Mouse (Mus musculus) cerebellum, adult 9-11 months (tissue): Measurements from ENCODE around the gene Rnaset2a.
"Not testable (repeated sequence)": the region's sequence is repeated elsewhere in the genome, so short reads cannot be mapped to it uniquely, and the experiment has no call there.

Experiments used
- DNase-seq: peaks from one replicate; pipeline ENCODE4 v3.0.0; 2022

The Rnaset2a gene

DNA sequence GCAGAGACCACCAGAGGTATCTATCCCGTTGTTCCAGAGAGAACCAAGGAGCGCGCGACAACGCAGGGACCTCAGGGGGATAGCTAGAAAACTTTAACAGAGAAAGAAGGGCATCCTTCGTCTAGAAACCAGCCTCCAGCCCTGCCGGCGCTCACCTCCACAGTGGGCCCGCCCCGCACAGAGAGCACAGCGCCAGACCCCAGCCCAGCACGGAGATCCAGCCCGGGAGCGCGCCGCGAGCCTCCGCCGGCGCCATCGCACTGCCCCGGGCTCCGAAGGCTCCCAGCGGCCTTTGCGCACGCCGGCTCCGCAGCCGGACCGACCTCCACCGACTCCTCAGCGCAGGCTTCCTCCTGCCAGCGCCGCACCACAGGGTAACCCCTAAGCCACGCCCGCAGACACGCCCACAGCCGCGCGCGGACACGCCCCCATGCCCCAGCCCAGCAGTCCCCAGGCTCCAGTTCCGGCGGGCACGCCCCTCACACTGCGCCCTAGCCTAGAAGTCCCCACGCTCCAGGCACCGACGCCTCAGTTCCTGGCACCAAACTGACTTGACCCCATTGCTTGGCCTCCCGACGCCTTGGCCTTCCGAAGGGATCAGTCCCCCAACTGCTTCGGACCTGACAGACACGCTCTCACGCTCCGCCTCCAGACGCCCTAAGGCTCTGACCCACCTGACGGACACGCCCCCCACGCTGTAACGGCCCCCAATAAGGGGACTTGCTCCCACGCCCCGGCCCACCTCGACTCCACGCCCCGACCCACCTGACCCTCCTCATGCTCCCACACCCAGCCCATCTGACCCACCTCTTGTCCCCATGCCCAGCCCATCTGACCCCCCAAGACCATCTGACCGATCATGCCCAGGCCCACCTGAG, at the start of gene Rnaset2a, which contains the start of gene Gm49673:
Gene Rnaset2a (minus strand): TSS at position 659 of the 878 bp plus-strand sequence.
Gene Gm49673 (minus strand): TSS at position 350 of the 878 bp plus-strand sequence.
- DNase-seq = peak; percentile 55

DNA sequence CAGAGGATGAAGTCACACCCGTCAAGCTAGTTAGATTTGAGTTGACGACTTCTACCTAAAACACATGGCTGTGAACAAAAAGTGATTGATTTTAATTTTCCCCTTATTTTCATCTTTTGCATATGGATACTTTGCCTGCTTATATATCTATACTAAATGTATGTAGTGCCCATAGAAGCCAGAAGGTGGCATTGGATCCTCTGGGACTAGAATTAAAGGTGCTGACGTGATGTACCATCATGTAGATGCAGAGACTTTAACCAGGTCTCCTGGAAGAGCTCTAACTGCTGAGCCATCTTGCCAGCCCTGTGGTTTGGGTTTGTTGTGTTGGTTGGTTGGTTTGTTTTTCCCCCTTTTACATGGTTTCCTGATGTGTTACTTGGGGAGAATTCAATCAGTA, 49.8 kb upstream of the Rnaset2a start:
- no peak for DNase-seq

DNA sequence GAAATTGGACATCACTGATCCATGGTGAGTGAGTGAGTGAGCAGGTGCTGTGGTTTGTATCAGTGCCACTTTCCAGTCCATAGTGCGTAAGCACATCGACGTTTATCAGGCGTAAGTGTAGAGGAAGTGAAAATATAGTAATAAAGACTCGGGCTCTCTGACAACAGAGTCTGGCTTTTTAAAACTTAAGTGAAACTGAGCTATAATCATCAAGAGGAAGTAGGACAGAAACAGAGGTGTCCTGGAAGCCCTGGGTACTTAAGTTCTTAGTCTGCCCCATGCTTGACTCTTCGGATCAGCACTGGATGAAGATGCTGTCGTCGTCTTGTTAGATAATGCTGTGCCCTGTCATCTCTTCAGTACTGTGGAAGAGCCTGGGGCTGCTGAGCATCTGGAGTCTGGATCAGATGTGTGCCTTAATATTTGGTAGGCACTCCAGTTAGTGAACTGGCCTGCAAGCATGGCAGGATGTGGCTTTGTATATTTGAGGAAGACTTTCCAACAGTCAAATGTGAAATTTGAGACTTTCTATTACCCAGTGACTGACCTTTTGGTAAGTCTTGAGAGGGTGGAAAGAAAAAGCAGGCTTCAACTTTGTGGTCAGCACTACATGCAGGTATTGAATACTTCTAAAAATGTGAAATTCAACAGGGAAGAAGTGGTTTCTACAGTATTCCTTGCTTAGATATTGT, 47.9 kb upstream of the Rnaset2a start:
- DNase-seq = no peak

DNA sequence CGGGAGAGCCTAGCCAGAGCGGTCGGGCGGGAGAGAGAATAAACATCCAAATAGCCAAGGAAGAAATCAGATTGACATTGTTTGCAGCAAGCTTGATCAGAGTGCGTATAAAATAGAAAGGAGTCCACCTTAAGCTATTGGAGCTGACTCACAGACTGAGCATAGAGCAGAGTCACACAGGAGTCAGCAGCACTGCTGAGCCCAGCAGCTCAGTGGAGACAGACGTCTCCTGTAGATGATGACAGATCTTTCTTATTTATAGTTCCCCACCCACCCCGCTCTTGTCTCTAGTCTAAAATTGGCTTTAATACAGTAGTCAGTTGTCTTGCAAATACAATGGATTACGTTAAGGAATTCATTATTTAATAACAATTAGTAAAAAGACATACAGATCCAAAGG, 45.8 kb upstream of the Rnaset2a start:
- no peak for DNase-seq

DNA sequence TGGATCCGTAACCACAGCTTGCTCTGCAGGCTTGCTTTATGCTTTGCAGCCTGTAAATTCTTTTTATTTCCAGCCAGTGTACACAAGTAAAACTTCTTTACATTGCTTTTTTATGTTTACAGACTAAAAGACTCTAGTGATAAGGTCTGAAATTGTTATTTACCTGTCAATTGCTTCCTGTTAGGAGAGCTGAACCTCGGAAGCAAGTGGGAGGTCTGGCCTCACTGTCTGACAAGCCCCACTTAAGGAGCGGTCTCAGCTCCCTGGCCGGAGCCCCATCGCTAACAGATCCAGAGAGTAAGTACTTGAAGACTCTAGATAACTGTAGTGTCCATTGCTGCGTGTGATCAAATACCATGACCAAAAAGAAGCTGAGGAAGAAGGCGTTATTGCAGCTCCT, 36.3 kb upstream of the Rnaset2a start:
- DNase-seq = no peak

DNA sequence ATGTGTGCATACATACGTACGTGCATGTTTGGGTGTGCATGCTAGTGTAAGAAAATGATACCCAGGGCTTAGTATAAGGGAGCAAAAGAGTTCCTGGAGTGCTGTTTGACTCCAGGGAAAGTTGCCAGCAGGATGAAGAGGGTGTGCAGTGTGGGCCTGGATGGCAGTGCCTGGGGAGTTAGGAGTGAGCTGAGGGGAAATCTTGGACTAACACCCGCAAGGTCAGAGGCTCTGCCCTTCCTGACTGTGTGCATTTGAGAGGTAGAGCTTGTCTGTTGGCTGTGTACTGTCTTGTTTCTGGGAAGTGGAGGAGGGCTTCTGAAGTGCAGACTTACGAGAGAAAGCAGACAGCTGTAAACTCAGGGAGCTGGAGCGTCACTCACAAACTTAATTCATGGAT, 35.9 kb upstream of the Rnaset2a start:
- no peak for DNase-seq

DNA sequence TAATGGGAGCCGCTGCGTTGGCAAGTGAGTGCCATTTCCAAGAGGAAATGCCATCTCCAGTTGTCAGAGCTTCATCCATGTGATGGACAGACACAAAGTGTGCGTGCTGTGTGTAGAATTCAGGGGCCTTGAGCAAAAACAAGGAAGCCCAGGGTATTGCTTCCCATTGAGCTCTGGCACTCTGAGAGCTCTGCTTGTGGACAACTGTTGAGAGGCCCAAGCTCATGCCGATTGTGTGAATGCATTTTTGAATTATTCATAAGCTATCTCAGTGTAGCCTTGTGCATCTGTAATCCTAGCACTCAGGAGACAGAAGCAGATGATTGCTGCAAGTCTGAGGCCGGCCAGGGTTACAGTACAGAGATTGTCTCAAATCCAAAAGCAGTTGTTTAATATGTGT, 29.2 kb upstream of the Rnaset2a start:
- DNase-seq = peak; percentile 25

DNA sequence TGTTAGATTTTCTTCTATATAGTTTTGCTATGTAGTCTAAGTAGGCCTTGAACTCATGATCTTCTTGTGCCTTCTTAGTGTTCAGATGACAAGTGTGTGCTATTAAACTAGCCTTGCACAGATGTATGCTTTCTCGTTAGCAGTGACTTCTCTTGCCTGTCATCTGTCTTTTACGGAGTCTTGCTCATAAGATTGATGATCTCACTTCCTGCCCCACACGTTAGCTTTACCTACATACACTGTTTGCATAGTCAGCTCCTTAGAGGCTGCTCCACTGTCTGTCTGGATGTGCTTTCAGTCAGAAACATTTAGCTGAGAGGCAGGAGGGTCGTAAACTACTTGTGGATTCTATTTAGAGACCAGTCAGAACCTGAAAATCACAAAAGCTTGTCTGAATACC, 23.2 kb upstream of the Rnaset2a start:
- DNase-seq = no peak

DNA sequence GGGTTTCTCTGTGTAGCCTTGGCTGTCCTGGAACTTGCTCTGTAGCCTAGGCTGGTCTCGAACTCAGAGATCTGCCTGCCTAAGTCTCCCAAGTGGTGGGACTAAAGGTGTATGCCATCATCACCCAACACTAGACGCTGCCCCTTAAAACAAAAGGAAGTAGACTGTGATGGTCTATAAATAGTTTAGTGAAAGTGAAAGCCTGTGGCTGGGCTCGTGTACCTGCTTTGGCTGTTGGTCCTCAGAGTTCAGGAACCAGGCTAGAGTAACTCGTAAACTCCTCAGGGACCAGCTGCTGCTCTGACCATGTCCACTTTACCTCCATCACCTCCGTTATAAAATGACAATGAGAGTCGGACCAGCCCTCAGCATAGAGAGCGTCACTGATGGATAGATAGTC, 22.4 kb upstream of the Rnaset2a start:
- DNase-seq = no peak

DNA sequence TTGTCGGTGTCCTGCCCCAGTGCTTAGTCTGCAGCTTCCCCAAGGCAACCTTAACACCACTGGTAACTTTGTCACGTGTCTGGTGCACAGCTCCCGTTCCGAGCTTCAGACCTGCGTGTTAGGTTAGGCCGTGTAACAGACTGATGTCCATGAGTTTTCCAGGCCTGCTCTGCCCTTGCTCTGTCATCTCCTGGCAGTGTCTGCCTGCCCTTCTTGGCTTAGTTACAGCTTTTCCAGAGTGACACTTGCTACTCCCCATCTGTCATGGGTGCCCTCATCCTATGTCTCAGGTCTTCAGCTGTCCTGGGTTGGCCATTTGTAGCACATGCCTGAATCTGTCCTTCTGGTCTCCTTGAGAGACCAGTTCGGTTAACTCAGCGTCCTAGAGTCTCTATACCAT, 19.5 kb upstream of the Rnaset2a start:
- peak; percentile 68 for DNase-seq

DNA sequence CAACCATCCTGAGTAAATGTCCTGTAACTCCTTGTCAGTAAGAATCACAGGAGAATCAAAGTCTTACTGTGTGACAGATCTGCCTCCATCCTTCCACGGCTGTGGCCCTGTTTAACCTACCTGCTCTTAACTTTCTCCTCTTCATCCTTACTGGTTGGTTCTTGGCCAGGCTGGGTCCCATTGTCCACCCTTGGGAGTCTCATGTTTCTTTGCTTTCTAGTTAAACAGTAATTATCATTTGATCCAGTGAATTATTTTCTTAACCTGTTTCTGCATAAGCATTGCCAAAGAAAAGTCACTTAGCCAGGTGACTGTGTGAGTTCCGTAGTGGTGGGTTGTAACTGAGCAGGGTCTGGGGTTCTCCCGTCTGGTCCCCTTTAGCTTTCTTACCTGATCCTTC, 18.6 kb upstream of the Rnaset2a start:
- not testable (repeated sequence) for DNase-seq

DNA sequence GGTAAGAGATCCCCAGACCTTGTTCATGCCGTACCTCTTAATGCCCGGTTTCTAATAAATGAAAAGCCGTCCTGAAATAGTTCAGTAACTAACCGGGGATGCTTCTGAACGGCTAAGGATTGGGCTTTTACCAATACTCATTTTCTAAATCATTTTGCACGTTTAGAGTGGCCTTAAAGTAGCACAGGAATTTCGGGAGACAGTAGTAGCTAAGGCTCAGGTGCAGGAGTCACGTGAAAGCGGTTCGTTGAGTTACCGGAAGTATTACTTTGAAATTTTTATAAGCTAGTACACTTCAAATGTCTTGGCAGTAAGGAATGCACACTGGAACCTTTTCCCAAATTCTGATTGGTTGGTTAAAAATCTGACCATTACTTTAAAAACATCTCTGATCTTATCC, 18.1 kb upstream of the Rnaset2a start:
- peak; percentile 34 for DNase-seq

DNA sequence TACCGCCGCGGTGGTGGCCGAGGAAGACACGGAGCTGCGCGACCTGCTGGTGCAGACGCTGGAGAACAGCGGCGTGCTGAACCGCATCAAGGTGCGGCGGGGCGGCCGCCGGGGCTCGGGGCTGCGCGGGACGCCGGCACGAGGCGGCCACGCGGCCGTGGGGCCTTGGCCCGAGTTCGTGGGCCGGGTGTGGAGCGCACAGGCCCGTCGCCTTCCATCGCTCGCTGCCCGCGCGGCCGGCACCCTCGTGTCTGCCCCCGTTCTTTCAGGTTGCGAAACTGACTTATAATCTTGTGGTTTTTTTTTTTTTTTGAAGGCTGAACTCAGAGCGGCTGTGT, 17.7 kb upstream of the Rnaset2a start:
- peak; percentile 67 for DNase-seq

DNA sequence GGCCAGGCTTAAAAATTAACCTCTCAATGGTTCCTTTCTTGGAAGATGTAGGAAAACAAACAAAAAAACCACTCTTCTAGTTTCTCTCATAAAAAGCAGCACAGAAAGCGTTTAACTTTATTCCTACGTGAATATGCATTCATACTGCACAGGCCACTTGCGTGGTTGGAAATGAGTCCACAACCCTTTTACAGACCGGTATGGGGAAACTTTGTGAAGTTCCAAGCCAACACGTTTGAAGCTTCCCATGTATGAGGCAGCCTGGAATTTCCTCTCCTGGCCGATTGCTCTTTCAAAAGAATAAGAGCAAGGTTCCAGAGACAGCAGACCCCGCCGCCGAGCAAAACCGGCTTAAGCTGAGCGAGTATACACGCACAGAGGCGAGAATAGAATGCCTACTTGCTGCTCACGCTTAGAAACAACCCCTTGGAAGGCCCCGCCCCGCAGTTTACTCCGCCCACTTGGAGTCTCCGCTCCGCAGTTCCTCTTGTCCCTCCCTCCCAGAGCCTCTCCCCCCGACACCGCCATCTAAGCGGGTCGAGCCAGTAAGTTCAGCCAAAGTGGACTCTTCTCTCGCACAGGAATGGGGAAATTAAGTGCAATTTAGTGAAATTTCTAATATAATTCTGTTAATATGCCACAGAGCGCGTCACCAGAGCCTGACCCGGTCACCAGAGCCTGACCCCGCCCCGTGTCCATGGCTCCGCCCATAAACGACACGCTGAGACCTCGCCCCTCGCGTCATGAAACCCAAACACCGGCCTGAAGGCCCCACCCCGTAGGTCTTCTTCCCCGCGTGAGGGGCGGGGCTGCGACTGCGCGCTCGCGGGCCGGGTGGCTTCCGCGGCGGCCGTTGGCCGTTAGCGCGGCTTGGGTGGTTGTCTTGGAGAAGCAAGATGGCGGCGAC, 17.1 kb upstream of the Rnaset2a start, which contains the start of gene Fgfr1op:
Gene Fgfr1op (plus strand): TSS at position 801 of the 907 bp plus-strand sequence.
- DNase-seq = peak; percentile 84

DNA sequence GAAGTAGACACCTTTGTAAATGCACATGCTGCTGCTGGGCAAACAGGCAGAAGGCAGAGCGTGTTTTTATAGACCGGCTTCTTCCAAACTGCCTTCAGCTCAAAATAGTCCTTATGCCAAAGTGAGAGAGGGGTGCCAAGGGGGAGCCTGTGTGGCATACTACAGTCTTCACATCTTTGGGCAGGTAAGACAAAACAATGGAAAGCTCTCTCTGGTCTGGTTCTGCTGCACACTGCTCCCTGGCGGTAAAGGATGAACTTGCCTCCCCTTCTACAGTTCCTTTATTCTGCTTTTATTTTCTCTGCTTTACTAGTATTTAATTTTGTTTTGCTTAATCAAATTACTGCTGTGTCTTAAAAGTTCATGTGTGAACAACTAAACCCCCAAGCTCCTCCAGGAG, 13.1 kb upstream of the Rnaset2a start:
- DNase-seq = peak; percentile 22

DNA sequence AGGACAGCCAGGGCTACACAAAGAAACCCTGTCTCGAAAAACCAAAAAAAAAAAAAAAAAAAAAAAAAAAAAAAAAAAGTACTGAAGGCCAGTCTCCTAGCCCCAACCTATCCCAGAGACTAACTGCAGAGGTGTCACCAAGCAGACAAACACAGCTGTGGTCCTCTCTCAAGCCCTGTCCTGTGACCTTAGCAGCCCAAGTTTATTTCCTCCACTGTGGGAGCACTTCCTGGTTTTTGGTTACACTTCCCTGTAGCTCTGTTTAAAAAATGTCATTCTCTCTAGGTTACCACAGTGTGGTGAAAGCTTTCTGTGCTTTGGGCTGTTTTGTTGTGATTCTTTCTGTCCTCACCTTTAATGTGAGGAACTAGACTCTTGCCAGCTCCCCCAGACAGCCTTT, 10.7 kb upstream of the Rnaset2a start:
- not testable (repeated sequence) for DNase-seq

DNA sequence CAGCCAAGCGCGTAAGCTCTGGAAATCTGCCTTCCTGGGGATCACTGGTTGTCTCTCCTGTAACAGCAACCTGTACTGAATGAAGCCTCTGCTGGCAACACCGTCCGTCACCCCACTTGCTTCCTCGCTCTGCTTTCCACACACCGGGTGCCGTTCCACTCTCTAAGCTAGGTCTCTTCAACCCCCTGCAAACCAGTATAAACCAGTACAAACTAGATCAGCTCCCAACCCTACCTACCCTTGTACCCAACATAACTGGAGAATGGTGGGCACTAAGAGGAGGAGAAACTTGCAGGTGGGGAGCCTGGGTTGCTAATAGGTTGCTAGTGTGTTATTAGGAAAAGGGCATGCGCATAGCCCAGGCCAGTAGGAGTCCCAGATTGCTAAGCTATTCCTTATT, 8.1 kb upstream of the Rnaset2a start:
- DNase-seq = not testable (repeated sequence)

DNA sequence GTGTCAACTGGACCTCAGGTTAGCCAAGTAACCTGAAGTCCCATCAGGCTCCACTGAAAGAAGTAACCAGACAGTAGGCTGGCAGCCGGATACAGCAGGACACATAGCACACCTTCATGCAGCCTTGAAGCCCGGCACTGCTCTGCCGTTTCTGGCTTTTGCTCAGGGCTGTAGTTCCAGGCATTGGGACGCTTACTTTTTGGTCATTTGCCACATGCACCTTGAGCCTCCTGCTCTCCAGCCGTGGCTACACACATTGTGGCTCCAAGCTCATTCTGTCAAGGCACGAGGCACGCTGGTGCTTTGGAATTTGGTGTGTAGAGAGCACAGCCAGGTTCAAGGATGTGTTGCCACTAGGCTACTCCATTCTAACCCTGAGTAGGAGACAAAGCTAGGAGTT, 7.1 kb upstream of the Rnaset2a start:
- DNase-seq = not testable (repeated sequence)

DNA sequence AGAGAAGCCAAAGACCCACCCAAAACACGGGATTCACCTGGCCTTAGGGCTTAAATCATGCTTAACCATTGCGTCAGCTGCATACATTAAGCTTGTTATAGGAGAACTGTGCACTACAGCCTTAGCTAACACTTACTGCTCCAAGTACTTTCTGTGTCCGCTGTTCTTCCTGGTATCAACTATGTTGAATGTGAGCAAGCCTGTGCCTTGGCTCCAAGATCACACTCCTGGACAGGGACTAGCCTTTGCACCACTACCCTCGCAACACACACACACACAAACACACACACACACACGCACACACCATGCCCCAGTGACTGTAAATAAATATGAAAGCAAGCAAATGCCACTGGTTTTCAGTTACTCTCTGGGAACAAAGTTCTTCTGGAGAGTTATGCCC, 966 bp downstream of the Rnaset2a start:
- not testable (repeated sequence) for DNase-seq

DNA sequence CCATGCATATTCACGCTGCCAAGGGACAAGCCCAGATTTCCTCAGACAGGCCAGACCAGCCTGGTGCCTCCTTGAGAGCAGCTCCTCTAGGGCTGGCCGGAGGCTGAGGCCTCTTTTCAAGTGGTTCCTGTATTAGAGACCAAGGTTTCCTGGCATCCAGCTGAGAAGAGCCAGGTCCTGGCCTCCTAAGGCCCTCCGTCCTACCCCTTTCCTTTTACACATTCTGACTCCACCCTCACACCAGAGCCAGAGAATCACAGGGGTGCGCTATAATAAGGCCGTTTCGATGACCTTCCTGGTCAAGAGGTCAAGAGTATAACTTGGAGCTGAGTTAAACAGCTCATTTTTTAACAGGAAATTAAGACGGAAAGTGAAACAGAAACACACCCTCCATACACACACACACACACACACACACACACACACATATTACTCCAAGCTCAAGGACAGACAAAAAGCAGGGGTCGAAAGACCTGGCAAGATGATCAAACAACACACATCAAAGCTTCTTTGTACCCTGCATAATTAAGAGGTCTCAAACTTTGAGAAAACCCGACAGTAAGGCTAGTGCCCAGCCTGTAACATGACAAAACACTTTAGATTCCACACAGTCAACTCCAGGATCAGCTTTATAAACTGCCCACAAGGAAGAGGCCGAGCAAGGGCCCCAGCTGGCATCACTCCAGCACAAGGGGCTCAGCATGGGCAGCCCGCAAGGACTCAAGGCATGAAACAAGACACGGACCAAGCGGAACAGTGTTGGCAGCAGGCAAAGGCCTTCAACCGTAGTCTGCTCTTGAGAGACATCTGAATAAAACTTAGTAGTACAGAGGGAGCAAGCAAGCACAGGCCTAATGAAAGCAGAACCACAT, 3.9 kb downstream of the Rnaset2a start:
- not testable (repeated sequence) for DNase-seq

DNA sequence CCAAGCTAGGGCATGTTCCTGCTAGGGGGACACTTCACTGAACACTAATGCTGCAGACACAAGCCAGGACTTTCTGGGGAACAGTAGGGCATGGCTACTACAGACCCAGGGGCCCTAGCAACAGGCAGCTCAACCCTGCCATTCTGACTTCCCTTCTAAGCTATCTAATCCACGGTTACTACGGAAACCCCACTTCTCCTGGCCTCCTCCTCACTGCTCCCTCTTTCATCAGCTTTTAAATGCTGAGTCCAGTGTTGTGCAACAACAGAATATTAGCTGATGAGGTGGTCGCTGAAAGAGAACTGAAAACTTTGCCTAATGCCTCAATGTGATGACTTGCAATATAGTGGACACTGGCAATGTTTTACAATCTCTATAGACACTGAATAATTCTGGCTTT, 7.7 kb downstream of the Rnaset2a start:
- not testable (repeated sequence) for DNase-seq

DNA sequence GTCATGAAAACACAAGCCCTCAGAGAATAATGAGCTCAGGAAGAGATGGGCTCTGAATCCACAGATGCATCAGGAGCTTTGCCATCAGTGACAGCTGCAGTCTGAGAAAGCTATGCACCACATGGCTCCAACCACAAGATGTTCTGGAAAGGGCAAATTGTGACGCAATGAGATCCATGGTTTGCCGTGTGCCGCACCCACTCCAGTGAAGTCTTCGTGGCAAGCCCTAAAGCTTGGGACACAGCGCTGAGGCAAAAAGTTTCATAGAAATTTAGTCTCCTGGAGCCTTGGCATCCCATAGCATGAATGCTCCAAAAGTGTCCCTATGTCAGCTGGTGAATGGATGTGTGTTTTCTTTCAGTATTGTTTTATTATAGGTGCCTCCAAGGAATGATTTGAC, 9.8 kb downstream of the Rnaset2a start:
- not testable (repeated sequence) for DNase-seq
